Mouse (Mus musculus) heart, embryonic 14.5 days (tissue): ENCODE results near the gene Padi2. TPM values are rescaled to one million over a fixed set of nuclear protein-coding genes. Genes with fewer than 3 reads are reported as not detected.

Source experiments
- ATAC-seq: fragments of 200-750 bp; cut with Nextera tagmentation; 2 replicates; pipeline ENCODE4 v1.8.0; 2017; ENCODE audit warnings: low read depth, moderate TSS enrichment; ENCODE audit not compliant: insufficient number of reproducible peaks, insufficient read depth, low FRiP score
- H3K27ac ChIP-seq, 2 experiments: fragments of 200-500 bp in 1 of 2; fragments of 300-500 bp in 1 of 2; sonication (generic) in 1 of 2; replicated peaks in 1 of 2; 2 replicates each; pipeline ENCODE4 v1.5.1; 2012 to 2014; ENCODE audit warnings: low read depth in 2 of 2, low read length in 2 of 2, control low read depth in 1 of 2, mild to moderate bottlenecking in 1 of 2, mixed read lengths in 1 of 2; ENCODE audit not compliant: control insufficient read depth in 1 of 2, insufficient read depth in 1 of 2
- H3K27me3 ChIP-seq: fragments of 300-500 bp; sonication (generic); 2 replicates; pipeline ENCODE4 v1.6.1; 2014; ENCODE audit warnings: mild to moderate bottlenecking, low read length, control low read depth; ENCODE audit not compliant: control insufficient read depth, insufficient read depth
- H3K36me3 ChIP-seq: fragments of 300-500 bp; sonication (generic); 2 replicates; pipeline ENCODE4 v1.6.1; 2014; ENCODE audit warnings: mild to moderate bottlenecking, control low read depth, low read length, mixed read lengths; ENCODE audit not compliant: control insufficient read depth, insufficient read depth
- H3K4me1 ChIP-seq, 2 experiments: fragments of 200-500 bp in 1 of 2; fragments of 300-500 bp in 1 of 2; sonication (generic) in 1 of 2; 2 replicates each; pipeline ENCODE4 v1.6.1; 2012 to 2014; ENCODE audit warnings: low read length in 2 of 2, control low read depth in 1 of 2, mixed read lengths in 1 of 2; ENCODE audit not compliant: control insufficient read depth in 2 of 2, insufficient read depth in 2 of 2
- H3K4me2 ChIP-seq: fragments of 300-500 bp; sonication (generic); 2 replicates; pipeline ENCODE4 v1.6.1; 2014; ENCODE audit warnings: mild to moderate bottlenecking, low read length
- H3K4me3 ChIP-seq, 2 experiments: fragments of 200-500 bp in 1 of 2; fragments of 300-500 bp in 1 of 2; sonication (generic) in 1 of 2; 2 replicates each; pipeline ENCODE4 v1.5.1; 2012 to 2014; ENCODE audit warnings: low read length in 2 of 2, mild to moderate bottlenecking in 2 of 2, control low read depth in 1 of 2, low read depth in 1 of 2, moderate library complexity in 1 of 2; ENCODE audit not compliant: control insufficient read depth in 1 of 2, insufficient read depth in 1 of 2
- H3K9ac ChIP-seq: fragments of 300-500 bp; sonication (generic); 2 replicates; pipeline ENCODE4 v1.6.1; 2014; ENCODE audit warnings: mild to moderate bottlenecking, low read length
- H3K9me3 ChIP-seq: fragments of 300-500 bp; sonication (generic); 2 replicates; pipeline ENCODE4 v1.6.1; 2016; ENCODE audit warnings: low read length, control low read depth; ENCODE audit not compliant: control insufficient read depth
- WGBS: fragments of 180-500 bp; shearing (Covaris S2); extraction: QIAGEN DNeasy Blood & Tissue Kit; methylation state at CpG from one replicate; pipeline ENCODE4 v1.1.7; 2014; 5-methylcytosine and 5-hydroxymethylcytosine counted together
- polyA plus RNA-seq: library from polyadenylated mRNA; unstranded; fragments of >200 nt; fragmentation: Nextera tagmentation; extraction: Ambion mirVana; gene quantifications from 2 replicates; pipeline ENCODE4 v1.2.1, GENCODE M21; 2014

The Padi2 gene
- polyA plus RNA-seq, 1 experiment from 2014 or later = 0.89 TPM

DNA sequence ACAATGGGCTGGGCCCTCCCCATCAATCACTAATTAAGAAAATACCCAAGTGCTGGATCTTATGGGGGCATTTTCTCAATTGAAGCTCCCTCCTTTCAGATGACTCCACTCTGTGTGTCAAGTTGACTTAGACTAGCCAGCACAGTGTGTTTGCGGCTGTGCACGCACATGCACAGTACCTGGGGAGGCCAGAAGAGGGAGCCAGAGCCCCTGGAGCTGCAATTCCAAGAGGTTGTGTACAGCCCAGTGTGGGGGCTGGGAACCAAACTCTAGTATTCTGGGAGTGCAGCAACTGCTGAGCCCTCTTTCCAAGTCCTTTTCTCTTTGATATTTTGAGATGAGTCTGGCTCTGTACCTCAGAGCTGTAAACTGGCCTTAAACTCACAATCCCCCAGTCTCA, 75.5 kb downstream of the Padi2 start:
- H3K9ac ChIP-seq = no peak overlapping the region
- 92% methylated on average over 2 of the region's 2 CpGs for WGBS
- no peaks in the 10 kb centered on the region for H3K27me3 ChIP-seq
- no peak overlapping the region for H3K27ac ChIP-seq
- H3K9me3 ChIP-seq = no peaks in the 10 kb centered on the region
- H3K4me2 ChIP-seq = no peak overlapping the region
- H3K4me3 ChIP-seq = no peak overlapping the region
- peaks cover 8 to 14% of the 10 kb centered on the region in 2 experiments; a peak in 3 of 4 replicates for H3K4me1 ChIP-seq
- ATAC-seq = no peak
- H3K36me3 ChIP-seq = peaks cover 38% of the 10 kb centered on the region

GRCm38 (mm10) chr4:140982808-140983207, 76.7 kb downstream of the Padi2 start:
- Histone ChIP-seq H3K27me3 (no peaks in the 10 kb centered on the region), H3K9me3 (no peaks in the 10 kb centered on the region), H3K27ac (no peak overlapping the region), H3K4me1 (peaks cover 16 to 20% of the 10 kb centered on the region in 2 experiments), H3K9ac (0 out of 2 replicates have a peak overlapping the region, but pooled peaks have one; percentile 9), H3K4me2 (no peak overlapping the region), H3K4me3 (no peak overlapping the region), H3K36me3 (peaks cover 26% of the 10 kb centered on the region)
- WGBS = 64% methylated on average over 4 of the region's 4 CpGs
- ATAC-seq = no peak

GRCm38 (mm10) chr4:140983442-140983841, 77.3 kb downstream of the Padi2 start:
- Histone ChIP-seq H3K36me3 (peaks cover 20% of the 10 kb centered on the region), H3K4me1 (peaks cover 16 to 20% of the 10 kb centered on the region in 2 experiments), H3K9ac (0 out of 2 replicates have a peak overlapping the region, but pooled peaks have one; percentile 9), H3K9me3 (no peaks in the 10 kb centered on the region), H3K27me3 (no peaks in the 10 kb centered on the region), H3K4me3 (no peak overlapping the region), H3K27ac (peak overlapping the region in 1 of 2 experiments; percentile 17; a peak in 1 of 4 replicates), H3K4me2 (peak overlapping the region; percentile 20)
- 7% methylated on average over 9 of the region's 9 CpGs for WGBS
- ATAC-seq = peak; percentile 37

- WGBS = 90% methylated on average over 6 of the region's 6 CpGs
- Histone ChIP-seq H3K4me2 (no peak overlapping the region), H3K27me3 (no peaks in the 10 kb centered on the region), H3K27ac (no peak overlapping the region), H3K9me3 (no peaks in the 10 kb centered on the region), H3K36me3 (peaks cover 9% of the 10 kb centered on the region), H3K9ac (no peak overlapping the region), H3K4me1 (peaks cover 18 to 20% of the 10 kb centered on the region in 2 experiments), H3K4me3 (no peak overlapping the region)
- no peak for ATAC-seq
Observed at GRCm38 (mm10) chr4:140984544-140984943, 78.4 kb downstream of the Padi2 start.

DNA sequence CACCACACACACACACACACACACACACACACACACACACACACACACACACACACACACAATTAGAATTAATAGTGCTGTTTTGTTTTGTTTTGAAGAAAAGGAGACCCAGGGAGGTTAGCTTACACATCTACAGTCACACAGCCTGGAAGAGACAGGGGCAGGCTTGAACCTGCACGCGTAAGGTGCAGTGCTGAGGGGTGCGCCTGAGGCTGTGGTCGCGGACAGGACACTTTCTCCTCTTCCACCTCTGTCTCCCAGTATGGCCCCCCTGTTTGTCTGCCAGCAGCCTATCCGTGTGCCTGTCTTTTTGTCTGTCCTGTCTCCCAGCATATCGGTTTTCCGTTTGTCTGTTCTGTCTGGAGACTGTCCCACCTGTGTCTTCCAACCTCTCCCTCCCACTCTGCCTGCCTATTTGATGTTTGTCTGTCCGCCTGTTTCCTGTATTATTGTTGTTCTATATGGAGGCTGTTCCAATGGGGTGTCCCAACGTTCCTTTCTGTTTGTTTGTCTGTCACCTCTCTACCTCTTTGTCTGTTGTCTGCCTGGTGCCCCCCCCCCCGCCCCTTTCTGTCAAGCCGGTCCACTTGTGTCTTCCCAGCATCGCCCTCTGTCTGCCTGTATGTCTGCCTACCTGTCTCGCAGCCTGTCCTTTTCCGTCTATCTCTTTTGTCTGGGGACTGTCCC, 80.0 kb downstream of the Padi2 start:
- H3K9ac ChIP-seq = peak overlapping the region; percentile 92
- peaks cover 18 to 20% of the 10 kb centered on the region in 2 experiments for H3K4me1 ChIP-seq
- WGBS = 29% methylated on average over 15 of the region's 15 CpGs
- peak overlapping the region; percentile 63 to 80 for H3K4me3 ChIP-seq
- no peaks in the 10 kb centered on the region for H3K36me3 ChIP-seq
- no peak for ATAC-seq
- H3K27me3 ChIP-seq = no peaks in the 10 kb centered on the region
- no peak overlapping the region for H3K27ac ChIP-seq
- H3K9me3 ChIP-seq = no peaks in the 10 kb centered on the region
- H3K4me2 ChIP-seq = peak overlapping the region; percentile 80

DNA sequence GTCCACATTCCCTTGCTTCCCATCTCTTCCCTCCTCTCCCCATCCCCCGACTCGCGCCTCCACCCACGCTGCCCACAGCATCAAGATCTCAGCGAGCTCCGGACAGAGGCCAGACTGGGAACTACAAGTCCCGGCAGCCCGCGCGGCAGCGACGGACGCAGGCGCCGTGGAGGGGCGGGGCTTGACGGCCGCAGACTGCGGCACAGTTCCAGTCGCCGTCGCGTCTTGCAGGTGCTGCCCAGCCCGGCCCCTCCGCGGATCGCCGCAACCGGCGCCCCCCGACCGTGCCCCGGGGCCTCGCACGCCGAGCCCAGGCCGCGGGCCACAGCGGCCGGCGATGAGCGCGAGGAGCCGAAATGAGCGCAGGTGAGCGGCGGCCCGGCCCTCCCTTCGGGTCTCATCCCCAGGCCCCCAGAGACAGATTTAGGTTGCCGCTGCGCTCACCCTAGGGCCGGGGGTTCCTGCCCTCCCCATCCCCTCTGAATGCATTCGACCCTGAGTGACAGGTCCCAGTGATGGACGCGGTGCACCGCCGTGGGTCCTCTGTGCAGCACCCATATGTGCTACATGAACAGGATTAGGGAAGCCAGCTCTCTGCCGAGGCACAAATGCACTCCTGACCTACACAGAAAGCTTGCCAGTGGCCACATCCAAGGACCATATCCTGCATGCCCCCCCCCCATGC, 80.7 kb downstream of the Padi2 start, which contains the start of gene Atp13a2:
Atp13a2 (plus strand) TSS at position 163 of the 685 bp plus-strand sequence.
- peak; percentile 79 for ATAC-seq
- Histone ChIP-seq H3K4me2 (peak within 1 kb of the TSS; percentile 80), H3K9me3 (no peaks in the 10 kb centered on the region), H3K9ac (peak within 1 kb of the TSS; percentile 92), H3K4me3 (peak within 1 kb of the TSS; percentile 63 to 80), H3K27me3 (no peaks in the 10 kb centered on the region), H3K27ac (peak within 1 kb of the TSS in 1 of 2 experiments; percentile 21; a peak in 1 of 4 replicates), H3K36me3 (peaks cover 1% of the 10 kb centered on the region; the same call in 1 of the 2 replicates), H3K4me1 (peaks cover 18 to 20% of the 10 kb centered on the region in 2 experiments)
- WGBS = under 1% methylated on average over 49 of the region's 58 CpGs

DNA sequence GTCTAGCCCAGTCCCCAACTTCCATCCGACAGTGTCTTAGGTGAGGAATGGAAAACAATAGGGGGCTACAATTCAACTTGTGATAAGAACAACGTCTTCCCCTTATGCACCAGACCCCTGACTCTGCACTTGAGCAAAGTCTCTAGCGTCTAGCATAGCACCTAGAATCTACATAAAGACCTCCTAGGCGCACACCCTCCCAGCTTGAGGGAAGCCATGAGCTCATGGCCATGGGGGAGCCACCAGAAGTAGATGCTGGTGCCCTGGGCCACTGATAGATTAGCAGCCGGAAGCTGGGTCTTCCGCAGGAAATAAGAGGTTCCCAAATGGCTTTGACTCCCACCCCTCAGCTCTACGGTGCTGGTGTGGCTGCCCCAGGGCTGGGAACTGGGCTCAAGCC, 81.3 kb downstream of the Padi2 start:
- H3K9ac ChIP-seq = peak overlapping the region; percentile 92
- peaks cover 8% of the 10 kb centered on the region for H3K36me3 ChIP-seq
- H3K4me3 ChIP-seq = peak overlapping the region; percentile 63 to 80
- peaks cover 18 to 20% of the 10 kb centered on the region in 2 experiments for H3K4me1 ChIP-seq
- H3K9me3 ChIP-seq = no peaks in the 10 kb centered on the region
- peak overlapping the region; percentile 80 for H3K4me2 ChIP-seq
- no peaks in the 10 kb centered on the region for H3K27me3 ChIP-seq
- no peak overlapping the region for H3K27ac ChIP-seq
- WGBS = 14% methylated on average over 7 of the region's 7 CpGs
- no peak for ATAC-seq
